Mouse (Mus musculus) lung, postnatal 4 days (tissue): Measurements from ENCODE around the gene Sat2.
"Not testable (repeated sequence)": the region's sequence is repeated elsewhere in the genome, so short reads cannot be mapped to it uniquely, and the experiment has no call there.

ENCODE experiments used
- DNase-seq, 2 experiments: peaks; one replicate each; pipeline ENCODE4 v3.0.0; 2021

The Sat2 gene

DNA sequence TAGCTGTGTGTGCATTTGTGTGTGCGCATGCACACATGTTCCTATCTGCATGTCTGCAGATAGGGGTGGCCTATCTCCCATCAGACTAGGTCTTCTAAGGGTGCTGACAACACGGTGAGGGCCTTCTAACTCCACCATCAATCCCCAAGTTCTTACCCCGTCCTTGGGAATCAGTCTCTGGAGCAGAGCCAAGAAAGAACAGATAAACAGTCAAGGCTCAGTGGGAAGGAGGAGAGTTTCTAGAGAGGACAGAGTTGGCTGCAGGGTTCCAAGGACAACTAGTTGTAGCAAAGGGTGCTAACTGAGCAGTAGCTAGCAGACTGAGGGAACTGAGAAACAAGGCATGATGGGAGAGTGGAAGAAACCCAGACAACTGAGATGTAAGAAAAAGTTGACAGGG, 20.1 kb upstream of the Sat2 start:
- no peak for DNase-seq

DNA sequence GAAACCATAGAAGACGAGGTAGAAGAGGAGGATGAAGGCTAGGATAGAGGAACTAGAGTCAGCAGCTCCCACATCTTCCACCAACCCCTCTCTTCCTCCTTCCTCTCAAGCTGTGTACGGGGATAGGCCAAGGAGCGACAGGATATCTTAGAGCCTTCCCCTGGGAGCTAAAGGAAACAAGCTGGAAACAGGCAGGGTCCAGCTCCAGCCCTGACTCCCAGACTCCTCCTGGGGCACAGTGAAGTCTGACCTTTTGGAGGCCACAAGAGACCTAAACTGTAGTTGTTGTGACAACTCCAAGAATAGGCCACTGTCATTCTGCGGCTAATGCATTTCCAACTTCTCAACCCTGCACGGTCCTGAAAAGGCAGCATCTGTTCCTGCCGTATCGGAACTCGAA, 18.3 kb upstream of the Sat2 start:
- no peak for DNase-seq

DNA sequence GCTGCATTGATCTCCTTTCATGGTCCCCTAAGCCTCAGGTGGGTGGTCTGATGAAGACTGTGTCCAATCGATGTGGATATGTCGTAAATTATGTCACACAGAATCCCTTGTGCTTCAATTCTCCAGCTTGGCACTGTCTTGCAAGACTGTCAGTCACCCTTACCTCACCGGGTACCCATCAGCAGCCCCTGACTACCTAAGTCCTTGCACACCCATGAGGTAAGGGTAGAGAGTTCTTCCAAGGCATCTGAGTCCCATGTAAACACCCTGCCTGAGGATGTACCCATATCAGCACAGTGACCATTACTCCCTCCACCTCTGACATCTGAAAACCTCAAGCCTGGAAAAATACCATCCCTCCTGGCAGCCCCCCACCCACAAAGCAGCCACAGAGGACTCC, 17.5 kb upstream of the Sat2 start:
- no peak for DNase-seq

GRCm38 (mm10) chr11:69604795-69605664, 16.8 kb upstream of the Sat2 start:
- peak; percentile 31 to 49 for DNase-seq

DNA sequence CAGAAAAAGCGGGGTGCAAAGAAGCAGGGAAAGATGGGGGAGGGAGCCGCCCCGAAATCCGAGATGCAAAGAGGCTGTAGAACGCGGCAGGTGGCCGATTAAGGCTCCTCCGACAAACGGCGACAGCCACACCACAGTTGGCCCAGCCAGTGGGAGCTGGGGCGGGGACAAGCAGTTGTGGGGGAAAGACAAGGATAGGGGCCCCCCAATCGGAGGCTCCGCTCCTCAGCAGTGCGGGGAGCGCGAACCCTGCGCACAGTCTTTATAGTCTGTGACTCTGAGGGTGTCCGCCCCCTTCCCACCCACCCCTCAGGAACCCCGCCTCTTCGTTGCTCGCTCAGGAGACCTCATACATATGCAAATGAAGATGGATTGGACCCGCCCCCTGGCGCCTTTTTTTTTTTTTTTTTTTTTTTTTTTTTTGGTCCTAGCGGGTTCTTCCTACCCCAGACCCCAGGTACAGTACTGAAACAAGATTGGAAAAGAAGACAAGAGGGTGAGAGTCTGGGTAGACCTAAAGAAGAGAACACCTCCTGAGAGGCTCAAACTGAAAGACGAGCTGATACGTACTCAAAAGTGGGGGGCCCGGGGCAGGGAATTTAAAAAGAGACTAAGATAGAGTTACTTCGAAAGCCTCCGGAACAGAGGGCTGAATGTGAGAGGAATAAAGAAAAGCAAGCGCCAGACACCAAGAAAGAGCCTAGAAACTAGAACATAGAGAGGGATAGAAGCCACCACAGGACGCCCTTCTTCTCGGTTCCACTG, 15.9 kb upstream of the Sat2 start, which contains the start of gene Atp1b2:
Atp1b2 (minus strand) TSS at position 217 of the 765 bp plus-strand sequence.
- DNase-seq, result peak; percentile 73 to 76

- DNase-seq, result no peak
Observed at GRCm38 (mm10) chr11:69606491-69606795, 15.4 kb upstream of the Sat2 start.

- no peak for DNase-seq
Observed at GRCm38 (mm10) chr11:69606832-69607231, 15.0 kb upstream of the Sat2 start.

DNA sequence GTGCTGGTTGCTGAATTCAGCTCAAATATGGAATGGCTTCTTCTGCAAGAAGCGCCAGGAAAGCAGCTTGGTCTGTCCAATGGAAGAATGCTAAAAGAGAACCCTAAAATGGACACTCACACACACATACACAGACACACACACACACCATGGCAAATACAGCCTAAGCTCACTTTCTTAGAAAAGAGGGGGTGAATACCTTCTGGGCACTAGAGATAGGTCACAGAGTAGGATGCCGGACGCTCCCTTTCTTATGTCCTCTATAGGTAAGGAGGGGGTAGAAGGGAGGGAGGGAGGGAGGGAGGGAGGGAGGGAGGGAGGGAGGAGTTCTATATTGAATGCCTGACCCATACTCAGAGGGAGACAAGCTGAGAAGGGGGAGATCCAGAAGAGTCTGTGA, 13.3 kb upstream of the Sat2 start:
- no peak for DNase-seq

GRCm38 (mm10) chr11:69609416-69609815, 12.4 kb upstream of the Sat2 start:
- no peak for DNase-seq

GRCm38 (mm10) chr11:69610899-69611298, 10.9 kb upstream of the Sat2 start:
- DNase-seq, result no peak

DNA sequence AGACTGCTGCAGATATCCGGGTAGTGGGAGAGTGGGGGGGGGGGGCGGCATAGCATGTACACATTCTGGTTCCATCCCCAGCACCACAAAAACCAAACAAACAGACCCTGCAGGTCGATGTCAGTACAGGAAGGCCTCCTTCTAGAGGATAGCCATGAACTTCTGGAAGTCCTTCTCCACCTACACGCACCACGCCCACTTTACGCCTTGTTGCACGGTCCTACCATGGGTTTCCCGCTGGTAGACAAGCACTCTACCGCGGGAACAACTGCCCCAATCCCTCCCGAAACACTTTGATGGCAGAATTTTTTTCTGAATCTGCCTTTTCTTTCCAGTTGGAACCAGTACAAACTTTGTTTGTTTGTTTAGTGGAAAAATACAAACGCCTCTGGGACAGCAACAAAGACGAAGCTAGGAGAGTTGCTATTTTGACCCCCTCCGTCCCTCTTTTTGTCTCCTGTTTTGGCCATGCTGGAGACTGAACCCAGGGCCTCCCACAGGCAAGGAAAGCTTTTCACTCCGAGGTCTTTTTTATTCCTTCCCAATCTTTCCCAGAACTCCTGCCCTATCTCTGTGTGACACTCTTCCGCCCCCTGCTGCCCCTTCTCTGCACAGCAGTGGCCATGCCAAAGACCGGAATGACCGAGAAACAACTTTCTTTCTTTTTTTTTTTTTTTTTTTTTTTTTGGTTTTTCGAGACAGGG, 8.1 kb upstream of the Sat2 start:
- DNase-seq, result peak; percentile 89 to 92

GRCm38 (mm10) chr11:69614257-69614588, 7.6 kb upstream of the Sat2 start:
- not testable (repeated sequence) for DNase-seq

DNA sequence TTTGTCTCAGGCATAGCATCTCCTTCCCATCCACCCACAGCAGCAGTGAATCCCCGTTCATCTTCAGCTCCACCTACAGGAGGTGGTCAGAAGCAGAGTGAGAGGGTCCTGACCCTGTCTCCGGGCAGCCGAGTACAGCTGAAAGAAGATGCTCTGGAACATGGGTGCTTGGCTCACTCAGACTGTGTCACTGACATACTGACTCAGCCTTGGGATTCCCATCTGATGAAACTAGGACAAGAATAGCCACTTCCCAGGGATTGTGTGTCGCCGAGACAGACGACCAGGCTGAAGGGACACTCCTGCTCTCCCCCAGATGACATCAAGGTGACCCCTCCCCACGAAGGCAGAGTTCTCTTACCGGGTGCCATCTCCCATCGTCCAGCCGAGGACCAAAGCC, 5.0 kb upstream of the Sat2 start:
- DNase-seq, result no peak

DNA sequence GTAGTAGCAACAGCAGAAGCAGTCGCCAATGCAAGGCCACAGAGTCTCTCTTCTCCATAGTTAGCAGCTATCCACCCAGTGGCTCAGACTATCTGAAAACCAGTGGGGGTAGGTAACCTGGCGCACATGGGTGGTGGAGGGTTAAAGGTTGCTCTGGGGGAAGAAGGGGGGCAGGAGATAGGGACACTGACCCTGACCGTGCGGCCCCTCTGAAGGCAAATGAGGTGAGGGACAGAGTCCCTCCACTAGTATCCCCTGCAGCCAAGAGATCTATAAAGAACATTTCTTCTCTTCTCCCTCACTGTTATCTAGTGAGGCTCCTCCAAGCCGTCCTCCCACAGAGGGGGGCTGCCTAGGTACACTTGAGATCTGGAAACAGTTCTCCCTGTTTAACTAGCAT, 4.0 kb upstream of the Sat2 start, which contains the start of gene Shbg:
Shbg (minus strand) TSS at position 101 of the 400 bp plus-strand sequence.
- DNase-seq, result no peak

DNA sequence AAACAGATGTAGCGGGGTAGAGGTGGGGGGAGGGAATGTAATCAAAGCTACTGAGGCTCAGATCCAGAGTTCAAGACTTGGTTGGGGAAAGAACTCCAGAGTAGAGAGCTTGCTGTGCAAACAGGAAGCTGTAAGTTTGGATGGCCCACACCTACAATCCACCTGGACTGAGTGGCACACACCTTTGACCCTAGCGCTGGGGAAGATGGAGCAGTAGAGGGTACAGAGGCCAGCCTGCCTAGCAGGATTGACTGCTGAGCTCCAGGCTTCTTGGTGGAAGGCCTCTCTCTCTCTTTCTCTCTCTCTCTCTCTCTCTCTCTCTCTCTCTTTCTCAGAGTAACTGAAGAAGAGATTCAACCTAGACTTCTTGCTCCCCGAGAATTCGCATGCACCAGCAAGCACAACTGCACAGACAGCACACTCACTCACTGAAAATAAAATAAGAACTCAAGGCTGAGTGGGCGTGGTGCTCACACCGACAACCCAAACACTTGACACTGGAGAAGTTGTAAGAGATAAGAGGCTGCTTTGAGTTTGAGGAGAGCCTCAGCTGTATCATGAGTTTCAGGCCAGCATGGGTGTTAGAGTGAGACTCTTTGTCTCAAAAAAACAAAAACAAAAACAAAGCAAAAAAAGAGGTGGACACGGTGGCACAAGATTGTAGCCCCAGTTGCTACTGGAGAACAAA, 1.3 kb upstream of the Sat2 start:
- DNase-seq, result no peak

GRCm38 (mm10) chr11:69622406-69622805, 582 bp downstream of the Sat2 start:
- DNase-seq, result no peak

GRCm38 (mm10) chr11:69623006-69623405, 1.2 kb downstream of the Sat2 start:
- DNase-seq, result no peak

- DNase-seq, result not testable (repeated sequence)
Observed at GRCm38 (mm10) chr11:69624339-69624738, 2.5 kb downstream of the Sat2 start.

DNA sequence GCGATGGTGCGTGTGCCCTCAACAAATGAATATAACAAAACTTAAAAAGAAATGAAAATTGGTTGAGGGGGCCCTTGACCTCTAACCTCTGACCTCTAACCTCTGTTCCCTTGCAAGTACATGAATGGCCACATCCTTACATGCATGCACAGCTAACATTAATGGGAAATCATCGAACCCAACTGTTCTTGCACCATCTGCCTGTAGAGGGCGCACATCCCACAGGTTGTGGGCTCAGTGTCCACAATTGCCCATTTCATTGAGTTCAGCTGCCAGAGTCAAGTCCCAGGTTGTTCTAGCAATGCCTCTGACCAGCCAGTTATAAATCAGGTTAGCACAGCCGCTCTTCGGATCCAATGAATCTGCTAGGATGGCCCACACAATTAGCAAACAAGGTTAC, 6.5 kb downstream of the Sat2 start:
- peak; percentile 68 to 84 for DNase-seq

DNA sequence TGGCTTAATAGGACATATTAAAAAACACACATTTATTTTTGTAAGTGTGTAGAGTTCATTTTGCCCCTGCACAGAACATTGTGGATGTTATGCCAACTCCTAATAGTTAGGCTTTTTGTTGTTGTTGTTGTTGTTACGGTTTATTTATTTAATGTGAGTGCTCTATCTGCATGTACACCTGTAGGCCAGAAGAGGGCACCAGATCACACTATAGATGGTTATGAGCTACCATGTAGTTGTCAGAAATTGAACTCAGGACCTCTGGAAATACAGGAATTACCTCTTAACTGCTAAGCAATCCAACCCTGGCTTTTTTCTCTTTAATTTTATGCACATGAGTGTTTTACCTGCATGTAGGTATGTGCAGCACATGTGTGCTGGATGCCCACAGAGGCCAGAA, 8.0 kb downstream of the Sat2 start:
- no peak for DNase-seq

- DNase-seq, result peak; percentile 100
Observed at GRCm38 (mm10) chr11:69632284-69633089, 10.7 kb downstream of the Sat2 start, which contains the start of gene Fxr2. Fxr2 (plus strand) TSS chr11:69632990.
